Mouse (Mus musculus) E14TG2a.4 (cell line): ENCODE data around the gene Rhob.

Experiments used
- H3K27me3 ChIP-seq: 2 replicates; pipeline ENCODE4 v1.6.1; 2014; ENCODE audit warnings: low read length, control low read depth; ENCODE audit not compliant: insufficient read depth
- H3K36me3 ChIP-seq: 2 replicates; pipeline ENCODE4 v1.6.1; 2014; ENCODE audit warnings: low read length, control low read depth; ENCODE audit not compliant: insufficient read depth
- H3K4me1 ChIP-seq: replicated peaks from 2 replicates; pipeline ENCODE4 v1.6.1; 2014; ENCODE audit warnings: low read depth, low read length, control low read depth
- H3K4me3 ChIP-seq: replicated peaks from 2 replicates; pipeline ENCODE4 v1.5.1; 2014; ENCODE audit warnings: mild to moderate bottlenecking, low read length
- H3K9me3 ChIP-seq: 2 replicates; pipeline ENCODE4 v1.6.1; 2014; ENCODE audit warnings: low read length, control low read depth
- CTCF ChIP-seq: conservative IDR thresholded peaks from 2 replicates; pipeline ENCODE4 v1.5.1; 2014; ENCODE audit warnings: low read length
- NANOG ChIP-seq: IDR thresholded peaks from 2 replicates; pipeline ENCODE4 v1.6.1; 2014; ENCODE audit warnings: borderline replicate concordance, low read length, mixed read lengths
- POU5F1 ChIP-seq: IDR thresholded peaks from 2 replicates; pipeline ENCODE4 v1.6.1; 2014; ENCODE audit warnings: low read length, borderline replicate concordance

Gene Rhob

GRCm38 (mm10) chr12:8500597-8501570, 1.1 kb upstream of the Rhob start:
- no peaks in the 10 kb centered on the region for H3K36me3 ChIP-seq
- H3K9me3 ChIP-seq: no peaks in the 10 kb centered on the region
- H3K4me3 ChIP-seq: peak overlapping the region; percentile 91
- TF ChIP-seq CTCF (no peak), POU5F1 (no peak), NANOG (no peak)
- peaks cover 42% of the 10 kb centered on the region for H3K4me1 ChIP-seq
- peaks cover 15% of the 10 kb centered on the region for H3K27me3 ChIP-seq

GRCm38 (mm10) chr12:8499001-8499870, 573 bp downstream of the Rhob start:
- H3K36me3 ChIP-seq: no peaks in the 10 kb centered on the region
- H3K4me1 ChIP-seq: peaks cover 45% of the 10 kb centered on the region
- peaks cover 17% of the 10 kb centered on the region for H3K27me3 ChIP-seq
- peak overlapping the region; percentile 91 for H3K4me3 ChIP-seq
- no peaks in the 10 kb centered on the region for H3K9me3 ChIP-seq
- no peak for TF ChIP-seq POU5F1
- TF ChIP-seq NANOG: no peak
- no peak for TF ChIP-seq CTCF

GRCm38 (mm10) chr12:8498591-8499000, 1.2 kb downstream of the Rhob start:
- Histone ChIP-seq H3K36me3 (no peaks in the 10 kb centered on the region), H3K4me1 (peaks cover 45% of the 10 kb centered on the region), H3K9me3 (no peaks in the 10 kb centered on the region), H3K4me3 (peak overlapping the region; percentile 91), H3K27me3 (peaks cover 18% of the 10 kb centered on the region)
- TF ChIP-seq NANOG (no peak), CTCF (no peak), POU5F1 (no peak)

GRCm38 (mm10) chr12:8498148-8498571, 1.6 kb downstream of the Rhob start:
- Histone ChIP-seq H3K9me3 (no peaks in the 10 kb centered on the region), H3K36me3 (no peaks in the 10 kb centered on the region), H3K4me3 (peak overlapping the region; percentile 91), H3K4me1 (peaks cover 45% of the 10 kb centered on the region), H3K27me3 (peaks cover 18% of the 10 kb centered on the region)
- TF ChIP-seq NANOG (peak; percentile 72; the same call in 1 of the 2 replicates), CTCF (no peak)

GRCm38 (mm10) chr12:8497314-8497706, 2.5 kb downstream of the Rhob start:
- Histone ChIP-seq H3K27me3 (peaks cover 18% of the 10 kb centered on the region), H3K36me3 (no peaks in the 10 kb centered on the region), H3K9me3 (no peaks in the 10 kb centered on the region), H3K4me3 (no peak overlapping the region), H3K4me1 (peaks cover 45% of the 10 kb centered on the region)
- TF ChIP-seq POU5F1: no peak
- no peak for TF ChIP-seq NANOG
- no peak for TF ChIP-seq CTCF

- H3K9me3 ChIP-seq: no peaks in the 10 kb centered on the region
- no peak overlapping the region for H3K4me3 ChIP-seq
- peaks cover 18% of the 10 kb centered on the region for H3K27me3 ChIP-seq
- peaks cover 45% of the 10 kb centered on the region for H3K4me1 ChIP-seq
- H3K36me3 ChIP-seq: no peaks in the 10 kb centered on the region
- TF ChIP-seq POU5F1 (no peak), CTCF (no peak), NANOG (no peak)
Observed at GRCm38 (mm10) chr12:8496679-8497313, 3.0 kb downstream of the Rhob start.

GRCm38 (mm10) chr12:8495881-8496678, 3.7 kb downstream of the Rhob start:
- H3K27me3 ChIP-seq: peaks cover 13% of the 10 kb centered on the region
- H3K4me1 ChIP-seq: peaks cover 42% of the 10 kb centered on the region
- TF ChIP-seq NANOG: no peak
- no peak for TF ChIP-seq CTCF
- no peak for TF ChIP-seq POU5F1
- no peaks in the 10 kb centered on the region for H3K9me3 ChIP-seq
- H3K4me3 ChIP-seq: no peak overlapping the region
- no peaks in the 10 kb centered on the region for H3K36me3 ChIP-seq

- TF ChIP-seq POU5F1 (no peak), CTCF (no peak), NANOG (no peak)
- Histone ChIP-seq H3K36me3 (no peaks in the 10 kb centered on the region), H3K4me1 (peaks cover 34% of the 10 kb centered on the region), H3K4me3 (no peak overlapping the region), H3K9me3 (no peaks in the 10 kb centered on the region), H3K27me3 (peaks cover 11% of the 10 kb centered on the region)
Observed at GRCm38 (mm10) chr12:8494675-8495074, 5.1 kb downstream of the Rhob start.
